Mouse (Mus musculus) neural tube, embryonic 13.5 days (tissue): ENCODE results near the gene Gzf1. TPM values are rescaled to one million over a fixed set of nuclear protein-coding genes. Genes with fewer than 3 reads are reported as not detected.

Experiments
- ATAC-seq: fragments of 200-750 bp; cut with Nextera tagmentation; 2 replicates; pipeline ENCODE4 v1.8.0; 2017; ENCODE audit warnings: low read depth, mild to moderate bottlenecking, moderate TSS enrichment, moderate library complexity
- H3K27ac ChIP-seq: fragments of 300-500 bp; sonication (generic); replicated peaks from 2 replicates; pipeline ENCODE4 v1.5.1; 2015; ENCODE audit warnings: moderate library complexity, mild to moderate bottlenecking, inconsistent platforms
- H3K27me3 ChIP-seq: fragments of 300-500 bp; sonication (generic); 2 replicates; pipeline ENCODE4 v1.6.1; 2015; ENCODE audit warnings: mild to moderate bottlenecking, inconsistent platforms
- H3K36me3 ChIP-seq: fragments of 300-500 bp; sonication (generic); 2 replicates; pipeline ENCODE4 v1.6.1; 2015; ENCODE audit warnings: mild to moderate bottlenecking, inconsistent platforms
- H3K4me1 ChIP-seq: fragments of 300-500 bp; sonication (generic); replicated peaks from 2 replicates; pipeline ENCODE4 v1.6.1; 2015; ENCODE audit warnings: inconsistent platforms
- H3K4me2 ChIP-seq: fragments of 300-500 bp; sonication (generic); 2 replicates; pipeline ENCODE4 v1.6.1; 2015; ENCODE audit warnings: inconsistent platforms, mild to moderate bottlenecking, moderate library complexity
- H3K4me3 ChIP-seq: fragments of 300-500 bp; sonication (generic); 2 replicates; pipeline ENCODE4 v1.5.1; 2015; ENCODE audit warnings: mild to moderate bottlenecking, inconsistent platforms
- H3K9ac ChIP-seq: fragments of 300-500 bp; sonication (generic); 2 replicates; pipeline ENCODE4 v1.6.1; 2015; ENCODE audit warnings: moderate library complexity, mild to moderate bottlenecking, inconsistent platforms
- H3K9me3 ChIP-seq: fragments of 300-500 bp; sonication (generic); 2 replicates; pipeline ENCODE4 v1.6.1; 2016; ENCODE audit warnings: inconsistent platforms
- WGBS: fragments of 180-500 bp; shearing (Covaris S2); methylation state at CpG from one replicate; pipeline ENCODE4 v1.1.7; 2015; 5-methylcytosine and 5-hydroxymethylcytosine counted together
- polyA plus RNA-seq: library from polyadenylated mRNA; unstranded; fragments of >200 nt; fragmentation: Nextera tagmentation; extraction: Ambion mirVana; gene quantifications from 2 replicates; pipeline ENCODE4 v1.2.1, GENCODE M21; 2015

The Gzf1 gene
- 14.6 and 18.2 TPM in 2 replicates for polyA plus RNA-seq

GRCm38 (mm10) chr2:148680775-148681291, at the start of gene Gzf1:
Gene Gzf1, plus strand, starts transcription at chr2:148681023.
- H3K4me1 ChIP-seq = peaks cover 55% of the 10 kb centered on the region

DNA sequence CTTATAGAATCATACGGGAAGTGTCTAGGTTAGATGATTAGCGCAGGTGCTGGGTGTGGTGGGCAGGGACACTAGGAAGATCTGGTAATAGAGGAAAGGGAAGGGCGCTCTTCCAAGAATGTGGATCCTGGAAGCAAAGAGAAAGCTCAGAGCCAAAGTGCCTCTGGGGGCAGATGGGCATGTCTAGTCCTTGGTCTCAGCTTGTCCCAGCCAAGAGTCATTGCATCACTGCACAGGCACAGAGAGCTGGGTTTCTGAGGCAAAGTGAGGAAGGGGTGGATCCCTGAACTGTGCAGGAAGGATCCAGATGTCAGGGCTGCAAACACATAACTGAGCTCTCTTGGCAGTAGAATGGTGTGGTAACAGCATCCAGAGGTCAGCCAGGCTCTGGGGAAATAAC, 49.2 kb upstream of the Gzf1 start:
- no peak for ATAC-seq
- no peak overlapping the region for H3K27ac ChIP-seq
- no peaks in the 10 kb centered on the region for H3K27me3 ChIP-seq
- H3K36me3 ChIP-seq = no peaks in the 10 kb centered on the region
- no peak overlapping the region for H3K4me3 ChIP-seq
- no peak overlapping the region for H3K9ac ChIP-seq
- 92% methylated on average over 3 of the region's 3 CpGs for WGBS
- H3K9me3 ChIP-seq = no peaks in the 10 kb centered on the region
- no peak overlapping the region for H3K4me2 ChIP-seq
- no peaks in the 10 kb centered on the region for H3K4me1 ChIP-seq

More at GRCm38 (mm10) chr2:148680775-148681291, at the start of gene Gzf1:
- Histone ChIP-seq H3K4me3 (peak within 1 kb of the TSS; percentile 74), H3K9ac (peak within 1 kb of the TSS; percentile 91), H3K27ac (peak within 1 kb of the TSS; percentile 89), H3K27me3 (no peaks in the 10 kb centered on the region), H3K9me3 (no peaks in the 10 kb centered on the region), H3K4me2 (peak within 1 kb of the TSS; percentile 91), H3K36me3 (peaks cover 38% of the 10 kb centered on the region)
- peak; percentile 92 for ATAC-seq
- WGBS = under 1% methylated on average over 39 of the region's 39 CpGs

DNA sequence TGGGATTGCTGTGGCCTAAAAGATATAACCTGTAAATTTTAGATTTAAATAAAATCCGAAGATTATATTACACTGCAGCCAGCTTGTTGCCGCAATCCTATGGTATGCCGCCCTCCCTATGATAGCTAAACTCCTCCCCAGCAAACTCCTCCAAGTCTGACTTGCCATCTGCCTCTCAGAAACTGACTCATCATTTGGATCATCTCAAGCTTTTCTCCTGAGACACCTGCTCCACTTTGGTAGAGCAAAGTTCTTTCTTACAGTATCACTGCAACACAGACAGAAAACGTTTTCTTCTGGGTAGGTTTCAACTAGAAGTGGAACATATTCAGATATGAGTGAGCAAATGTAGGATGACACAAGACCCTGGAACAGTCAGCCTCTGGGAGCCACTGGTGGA, 46.4 kb upstream of the Gzf1 start:
- H3K27me3 ChIP-seq = no peaks in the 10 kb centered on the region
- H3K36me3 ChIP-seq = no peaks in the 10 kb centered on the region
- ATAC-seq = no peak
- H3K4me3 ChIP-seq = no peak overlapping the region
- no peaks in the 10 kb centered on the region for H3K4me1 ChIP-seq
- no peak overlapping the region for H3K9ac ChIP-seq
- H3K9me3 ChIP-seq = no peaks in the 10 kb centered on the region
- 88% methylated on average over 4 of the region's 4 CpGs for WGBS
- no peak overlapping the region for H3K4me2 ChIP-seq
- H3K27ac ChIP-seq = no peak overlapping the region

GRCm38 (mm10) chr2:148642610-148643370, 38.0 kb upstream of the Gzf1 start:
- Histone ChIP-seq H3K9ac (no peak overlapping the region), H3K36me3 (no peaks in the 10 kb centered on the region), H3K9me3 (no peaks in the 10 kb centered on the region), H3K4me1 (no peaks in the 10 kb centered on the region), H3K4me2 (no peak overlapping the region), H3K4me3 (no peak overlapping the region), H3K27ac (no peak overlapping the region), H3K27me3 (no peaks in the 10 kb centered on the region)
- no peak for ATAC-seq
- 61% methylated on average over 1 of the region's 1 CpGs for WGBS

DNA sequence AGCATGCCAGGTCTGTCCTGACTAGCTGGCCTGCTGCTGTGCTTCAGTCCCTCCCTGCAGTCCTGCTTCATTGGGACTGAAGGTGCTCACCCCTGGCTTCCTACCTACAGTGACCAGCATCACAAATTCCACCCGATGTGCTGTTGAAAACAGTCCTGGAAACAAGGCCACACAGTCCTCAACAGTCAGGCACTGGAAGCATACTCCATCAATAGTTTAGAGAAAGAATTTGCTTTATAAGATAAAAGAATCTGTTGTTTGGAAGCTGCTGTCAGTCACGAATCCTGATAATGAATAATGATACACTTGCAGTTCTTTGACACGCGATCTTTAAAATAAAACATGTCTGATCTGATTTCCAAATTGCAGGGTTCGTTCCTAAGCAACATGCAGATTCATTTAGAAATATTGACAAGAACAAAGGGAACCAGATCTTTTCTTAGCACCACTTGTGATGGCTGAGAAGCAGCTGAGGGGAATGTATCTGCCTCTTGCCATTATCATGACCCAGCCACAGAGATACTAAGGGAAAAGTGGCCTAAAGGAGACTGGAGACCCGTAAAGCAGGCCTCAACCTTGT, 36.3 kb upstream of the Gzf1 start:
- H3K4me1 ChIP-seq = no peaks in the 10 kb centered on the region
- no peaks in the 10 kb centered on the region for H3K36me3 ChIP-seq
- no peak overlapping the region for H3K4me3 ChIP-seq
- 86% methylated on average over 6 of the region's 6 CpGs for WGBS
- H3K27ac ChIP-seq = no peak overlapping the region
- H3K9me3 ChIP-seq = no peaks in the 10 kb centered on the region
- no peaks in the 10 kb centered on the region for H3K27me3 ChIP-seq
- H3K4me2 ChIP-seq = no peak overlapping the region
- H3K9ac ChIP-seq = no peak overlapping the region
- no peak for ATAC-seq

- no peak overlapping the region for H3K9ac ChIP-seq
- H3K27ac ChIP-seq = peak overlapping the region; percentile 70
- H3K4me1 ChIP-seq = peaks cover 17% of the 10 kb centered on the region
- peak; percentile 78 for ATAC-seq
- H3K36me3 ChIP-seq = no peaks in the 10 kb centered on the region
- no peak overlapping the region for H3K4me2 ChIP-seq
- H3K27me3 ChIP-seq = no peaks in the 10 kb centered on the region
- WGBS = 17% methylated on average over 3 of the region's 3 CpGs
- no peak overlapping the region for H3K4me3 ChIP-seq
- no peaks in the 10 kb centered on the region for H3K9me3 ChIP-seq
These were observed 30.1 kb upstream of the Gzf1 start for GRCm38 (mm10) chr2:148650587-148651357.

DNA sequence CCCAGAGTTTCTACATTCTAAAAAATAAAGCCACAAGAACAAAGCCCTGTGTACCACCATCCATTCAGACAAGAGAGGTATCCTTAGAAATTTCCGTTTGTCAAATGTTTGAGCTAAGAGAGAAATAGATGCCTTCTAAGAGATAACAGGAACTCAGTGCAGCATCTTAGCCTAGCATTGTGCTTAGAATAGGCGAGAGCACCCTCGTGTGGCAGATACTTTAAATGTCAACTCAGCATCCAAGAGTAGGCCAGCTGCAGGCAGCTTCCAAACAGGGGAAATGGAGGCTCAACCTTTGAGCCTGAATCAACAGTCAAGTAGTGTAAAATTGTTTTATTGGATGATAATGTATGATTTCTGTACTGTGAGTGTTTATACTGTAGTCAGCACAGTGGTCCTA, 25.9 kb upstream of the Gzf1 start:
- peak; percentile 66; the same call in 1 of the 2 replicates for ATAC-seq
- no peak overlapping the region for H3K4me3 ChIP-seq
- no peak overlapping the region for H3K4me2 ChIP-seq
- H3K36me3 ChIP-seq = no peaks in the 10 kb centered on the region
- peaks cover 17% of the 10 kb centered on the region for H3K4me1 ChIP-seq
- no peaks in the 10 kb centered on the region for H3K27me3 ChIP-seq
- 3% methylated on average over 3 of the region's 3 CpGs for WGBS
- no peak overlapping the region for H3K27ac ChIP-seq
- H3K9me3 ChIP-seq = no peaks in the 10 kb centered on the region
- no peak overlapping the region for H3K9ac ChIP-seq

DNA sequence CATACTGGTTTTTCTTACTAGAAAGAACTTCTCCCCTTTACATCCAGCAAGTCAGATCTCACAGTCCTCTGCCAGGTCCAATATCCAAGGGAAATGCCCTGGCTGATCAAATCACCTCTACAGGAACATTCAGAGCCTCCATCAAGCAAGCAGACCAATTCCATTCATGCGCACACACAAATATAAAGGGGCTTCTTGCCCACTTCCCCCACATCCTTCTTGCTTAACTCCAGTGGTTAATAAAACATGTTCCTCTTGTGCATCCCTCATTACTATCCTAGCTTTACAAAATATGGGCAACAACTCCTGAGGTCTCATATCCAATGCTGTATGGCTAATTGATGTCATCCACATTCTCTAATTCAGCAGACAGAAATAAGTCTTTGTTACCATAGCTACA, 17.4 kb upstream of the Gzf1 start:
- 93% methylated on average over 1 of the region's 1 CpGs for WGBS

DNA sequence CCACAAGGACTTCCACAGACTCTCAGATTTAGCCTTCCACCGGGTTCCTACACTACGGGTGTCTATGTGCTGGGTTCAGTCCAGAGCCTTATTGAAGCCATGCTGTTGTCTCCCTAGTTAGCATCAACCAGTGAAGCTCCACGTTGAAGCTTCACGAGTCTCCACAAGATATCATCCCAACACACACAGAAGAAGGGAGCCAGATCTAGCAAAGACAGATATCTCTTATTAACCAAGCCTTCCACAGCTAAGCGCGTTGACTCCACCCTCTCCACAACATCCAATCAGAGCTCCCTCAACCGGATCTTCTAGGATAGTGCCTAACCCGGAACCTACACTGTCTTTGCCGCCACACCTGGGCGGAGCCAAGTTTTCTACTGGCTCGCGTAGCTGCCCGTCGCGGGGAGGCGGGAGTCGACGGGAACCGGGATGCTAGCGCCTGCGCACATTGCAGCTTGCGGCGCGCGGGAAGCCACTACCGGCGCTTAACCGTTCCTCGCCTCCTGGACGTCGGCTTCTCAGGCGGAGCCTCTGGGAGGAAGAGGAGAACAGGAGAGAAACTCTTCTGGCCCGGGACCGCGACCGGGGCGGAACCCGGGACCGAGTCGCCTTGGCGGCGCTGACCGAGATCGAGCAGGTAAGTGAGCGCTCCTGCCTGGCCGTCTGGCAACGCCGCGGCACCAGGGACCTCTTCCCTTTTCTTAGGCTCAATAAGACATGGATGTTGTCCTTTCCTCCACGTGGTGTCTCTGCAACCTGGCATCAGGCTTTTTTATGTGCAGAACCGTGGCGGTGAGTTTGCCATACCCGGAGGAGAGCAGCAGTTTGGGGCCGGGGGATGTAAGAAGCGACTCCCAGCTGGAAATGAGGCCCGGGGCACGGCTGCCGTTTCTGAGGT, 8.4 kb upstream of the Gzf1 start, which contains the start of gene Nxt1:
Nxt1 (plus strand) TSS at position 403 of the 898 bp plus-strand sequence.
- Histone ChIP-seq H3K9me3 (no peaks in the 10 kb centered on the region), H3K4me3 (peak within 1 kb of the TSS; percentile 81), H3K4me1 (peaks cover 27% of the 10 kb centered on the region), H3K36me3 (peaks cover 24% of the 10 kb centered on the region), H3K9ac (peak within 1 kb of the TSS; percentile 83), H3K27ac (peak within 1 kb of the TSS; percentile 82), H3K27me3 (no peaks in the 10 kb centered on the region), H3K4me2 (peak within 1 kb of the TSS; percentile 75)
- WGBS = 1% methylated on average over 58 of the region's 58 CpGs
- ATAC-seq = peak; percentile 100

More for the DNA sequence above, 17.4 kb upstream of the Gzf1 start:
- no peak for ATAC-seq
- no peak overlapping the region for H3K4me3 ChIP-seq
- no peak overlapping the region for H3K4me2 ChIP-seq
- H3K9ac ChIP-seq = no peak overlapping the region
- no peaks in the 10 kb centered on the region for H3K9me3 ChIP-seq
- H3K36me3 ChIP-seq = no peaks in the 10 kb centered on the region
- no peaks in the 10 kb centered on the region for H3K27me3 ChIP-seq
- no peak overlapping the region for H3K27ac ChIP-seq
- H3K4me1 ChIP-seq = no peaks in the 10 kb centered on the region

GRCm38 (mm10) chr2:148677801-148678200, 3.0 kb upstream of the Gzf1 start:
- H3K9me3 ChIP-seq = no peaks in the 10 kb centered on the region
- H3K36me3 ChIP-seq = peaks cover 24% of the 10 kb centered on the region
- H3K4me1 ChIP-seq = peaks cover 68% of the 10 kb centered on the region
- peak overlapping the region; percentile 45 for H3K4me3 ChIP-seq
- peak; percentile 49 for ATAC-seq
- 4% methylated on average over 26 of the region's 26 CpGs for WGBS
- H3K4me2 ChIP-seq = peak overlapping the region; percentile 91
- H3K27me3 ChIP-seq = no peaks in the 10 kb centered on the region
- peak overlapping the region; percentile 89 for H3K27ac ChIP-seq
- peak overlapping the region; percentile 71 for H3K9ac ChIP-seq

GRCm38 (mm10) chr2:148679346-148679745, 1.5 kb upstream of the Gzf1 start:
- peak overlapping the region; percentile 89 for H3K27ac ChIP-seq
- peak overlapping the region; percentile 56 for H3K9ac ChIP-seq
- H3K4me3 ChIP-seq = peak overlapping the region; percentile 22
- H3K4me2 ChIP-seq = peak overlapping the region; percentile 91
- no peaks in the 10 kb centered on the region for H3K27me3 ChIP-seq
- ATAC-seq = peak; percentile 3; the same call in 1 of the 2 replicates
- 4% methylated on average over 9 of the region's 9 CpGs for WGBS
- no peaks in the 10 kb centered on the region for H3K9me3 ChIP-seq
- H3K4me1 ChIP-seq = peaks cover 56% of the 10 kb centered on the region
- peaks cover 34% of the 10 kb centered on the region for H3K36me3 ChIP-seq
